Mouse (Mus musculus) liver, postnatal 0 days (tissue): ENCODE measurements at regions not wholly inside any gene's neighbourhood (a gene's known extent, or its start where the extent isn't known, plus 50 kb on each side); places are given as distances from the start of the nearest gene placed in this dataset.

Experiments used
- CTCF ChIP-seq: sonication (generic); IDR thresholded peaks from 2 replicates; pipeline ENCODE4 v1.5.1; 2016; ENCODE audit warnings: antibody characterized with exemption, low read depth
- EP300 ChIP-seq: IDR thresholded peaks from 2 replicates; pipeline ENCODE4 v1.6.1; 2016; ENCODE audit warnings: antibody characterized with exemption, low read depth, mild to moderate bottlenecking

DNA sequence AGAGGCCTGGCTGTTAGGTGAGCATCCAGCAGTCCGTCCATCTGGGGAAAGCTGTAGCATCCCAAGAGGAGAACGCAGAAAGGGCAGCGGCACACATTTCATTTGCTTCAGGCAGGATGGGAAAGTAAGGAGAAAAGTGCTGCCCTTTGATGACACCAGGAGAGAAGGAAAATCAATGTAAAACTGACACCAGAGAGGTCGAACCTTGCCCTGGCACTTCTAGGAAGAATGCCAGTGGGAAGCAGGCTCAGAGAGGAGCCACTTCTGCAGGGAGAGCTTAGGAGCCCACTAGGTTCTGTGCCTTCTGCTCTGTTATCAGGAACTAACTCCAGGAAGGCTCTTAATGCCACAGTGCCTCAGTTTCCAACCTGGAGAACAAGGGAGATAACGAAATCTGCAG, 180.0 kb downstream of the Emp1 start:
- TF ChIP-seq CTCF (no peak), EP300 (no peak)
